Mouse (Mus musculus): ENCODE data around the gene Large2.

- TF ChIP-seq CTCF (IDR thresholded peaks at IDR 0.05; ENCODE audit: insufficient read depth, low read depth, low read length), result no peak
- no peak for TF ChIP-seq POLR2A (IDR thresholded peaks at IDR 0.05; ENCODE audit: insufficient read depth, low read depth, low read length)
Measured at GRCm38 (mm10) chr2:92347191-92347590, 27.5 kb downstream of the Large2 start.
